Mouse (Mus musculus) spleen, adult 2 months (tissue): ENCODE results near the gene Adamts3.

Experiments used
- CTCF ChIP-seq: fragments of 200-500 bp; IDR thresholded peaks from 2 replicates; pipeline ENCODE4 v1.5.1; 2011; ENCODE audit warnings: mild to moderate bottlenecking, inconsistent platforms; ENCODE audit not compliant: insufficient read depth, insufficient read length, insufficient replicate concordance; ENCODE audit errors: extremely low read depth
- POLR2A ChIP-seq: fragments of 200-500 bp; IDR thresholded peaks from 2 replicates; pipeline ENCODE4 v1.6.1; 2011; ENCODE audit warnings: low read depth, low read length, inconsistent platforms

GRCm38 (mm10) chr5:89672950-89673349, 210.2 kb downstream of the Adamts3 start:
- TF ChIP-seq CTCF, result no peak
- TF ChIP-seq POLR2A, result no peak
